Mouse (Mus musculus) left cerebral cortex, adult 8-10 months (tissue): ENCODE data around the gene Dnaaf1. TPM values are rescaled to one million over a fixed set of nuclear protein-coding genes. Genes with fewer than 3 reads are reported as not detected.

Source experiments
- DNase-seq, 2 experiments: peaks; one replicate each; pipeline ENCODE4 v3.0.0; 2022; ENCODE audit warnings: low spot score in 2 of 2
- total RNA-seq, 4 experiments: library from RNA; stranded (reverse); gene quantifications; 2 replicates each; pipeline ENCODE4 v1.2.4; 2022

Dnaaf1 gene
- total RNA-seq, 4 experiments from 2014 or later, result 0.33 to 0.59 (median 0.44) TPM; not detected in 1

DNA sequence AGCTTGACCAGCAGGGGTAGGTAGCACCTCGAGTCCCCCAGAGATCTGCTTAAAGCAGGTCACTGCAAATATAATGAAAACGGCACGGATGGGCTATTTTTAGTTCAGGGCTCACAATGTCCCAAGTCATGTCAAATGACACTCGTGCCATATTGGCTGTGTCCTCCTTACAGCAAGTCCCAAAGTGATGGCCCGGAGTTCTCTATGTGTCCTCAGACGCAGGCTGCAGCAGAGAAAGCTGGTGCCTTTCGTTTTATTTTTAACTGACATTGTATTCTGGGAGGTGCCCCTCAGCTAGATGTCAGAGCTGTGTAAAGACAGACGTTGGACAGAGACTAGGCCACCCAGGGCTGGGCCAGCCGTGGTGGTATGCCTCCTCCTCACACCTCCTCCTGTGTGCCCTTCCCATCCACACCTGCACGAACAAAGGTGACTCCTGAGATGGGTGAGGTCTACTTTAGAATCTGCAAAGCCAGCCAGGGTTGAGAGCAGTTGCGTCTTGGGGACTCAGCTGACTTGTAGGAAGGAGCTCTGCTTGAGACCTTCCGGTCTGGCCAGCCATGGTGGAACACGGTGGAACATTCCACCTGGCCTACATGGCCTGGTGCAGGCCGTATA is 45.9 kb downstream of the Dnaaf1 start:
- no peak for DNase-seq

- no peak for DNase-seq
Measured at GRCm38 (mm10) chr8:119622555-119622954, 47.5 kb downstream of the Dnaaf1 start.

DNA sequence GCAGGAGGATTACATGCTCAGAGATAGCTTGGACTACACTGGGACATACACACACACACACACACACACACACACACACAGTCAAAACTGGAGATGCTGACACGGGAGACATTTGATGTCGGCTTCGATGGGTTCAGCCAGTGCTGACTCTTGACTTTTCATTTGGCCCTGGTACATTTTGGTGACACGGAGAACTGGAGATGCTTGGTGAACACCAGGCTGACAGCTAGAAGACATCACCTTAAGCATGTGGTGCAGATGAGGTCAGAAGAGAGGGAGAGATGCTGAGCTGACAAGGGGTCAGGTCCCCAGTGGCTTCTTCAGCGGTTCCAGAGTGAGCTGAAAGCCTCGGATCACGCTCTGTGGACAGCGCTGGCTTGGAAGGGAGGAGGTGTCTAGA is 48.0 kb downstream of the Dnaaf1 start:
- DNase-seq, result no peak

- no peak for DNase-seq
Measured at GRCm38 (mm10) chr8:119623744-119624143, 48.7 kb downstream of the Dnaaf1 start.

- no peak for DNase-seq
Measured at GRCm38 (mm10) chr8:119624916-119625315, 49.9 kb downstream of the Dnaaf1 start.

DNA sequence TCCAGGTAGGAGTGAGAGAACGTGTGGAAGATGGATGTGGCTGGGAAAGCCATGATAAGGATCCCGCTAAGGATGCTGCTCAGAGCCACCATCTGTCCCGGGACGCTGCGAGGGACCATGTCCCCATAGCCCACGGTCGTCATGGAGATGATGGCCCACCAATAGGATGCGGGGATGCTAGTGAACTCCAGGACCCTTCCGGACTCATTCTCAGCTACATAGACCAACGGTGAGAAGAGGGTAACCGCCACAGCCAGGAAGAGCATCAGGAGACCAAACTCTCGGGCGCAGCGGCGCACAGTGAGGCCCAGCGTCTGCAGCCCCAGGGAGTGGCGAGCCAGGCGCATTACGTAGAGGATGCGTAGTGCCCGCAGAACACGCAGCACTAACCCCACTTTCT is 50.8 kb downstream of the Dnaaf1 start:
- DNase-seq, result no peak

DNA sequence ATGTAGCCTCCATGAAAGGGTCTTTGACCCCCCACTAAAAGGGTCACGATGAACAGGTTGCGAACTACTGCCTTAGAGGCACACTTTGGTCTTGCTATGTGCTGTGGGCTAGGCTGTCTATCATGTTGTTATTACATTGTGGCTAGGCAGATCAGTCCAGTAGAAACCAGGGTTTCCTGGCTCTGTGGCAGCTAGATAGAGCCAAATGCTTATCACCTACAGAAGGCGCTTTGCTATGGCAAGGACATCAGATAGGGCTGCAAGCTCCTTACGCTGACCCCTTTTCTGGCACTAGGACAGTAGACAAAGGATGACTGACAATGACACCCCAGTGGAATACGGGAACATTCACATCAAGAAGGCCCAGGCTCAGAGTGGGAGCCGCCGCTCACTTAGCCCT is 52.2 kb downstream of the Dnaaf1 start:
- DNase-seq, result no peak

GRCm38 (mm10) chr8:119627613-119628359 is 52.8 kb downstream of the Dnaaf1 start:
- no peak for DNase-seq

DNA sequence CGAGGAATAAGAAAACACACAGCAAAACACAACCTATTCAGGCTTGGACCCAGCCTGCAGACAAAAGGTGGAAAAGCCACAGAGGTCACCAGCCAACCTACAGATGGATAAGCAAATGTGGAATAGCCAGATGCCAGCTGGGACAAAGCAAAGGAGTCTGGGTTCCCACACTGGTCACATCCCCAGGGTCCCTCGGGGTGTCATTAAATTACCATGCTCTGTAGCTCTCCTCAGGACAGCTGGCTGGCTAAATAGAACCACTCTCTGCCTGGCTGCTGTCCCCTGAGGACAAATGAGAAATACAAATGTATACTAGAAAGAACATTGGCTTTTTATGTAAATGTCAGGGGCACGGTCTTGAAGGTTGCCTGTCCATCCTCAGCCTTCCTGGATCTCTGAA is 55.8 kb downstream of the Dnaaf1 start:
- no peak for DNase-seq

DNA sequence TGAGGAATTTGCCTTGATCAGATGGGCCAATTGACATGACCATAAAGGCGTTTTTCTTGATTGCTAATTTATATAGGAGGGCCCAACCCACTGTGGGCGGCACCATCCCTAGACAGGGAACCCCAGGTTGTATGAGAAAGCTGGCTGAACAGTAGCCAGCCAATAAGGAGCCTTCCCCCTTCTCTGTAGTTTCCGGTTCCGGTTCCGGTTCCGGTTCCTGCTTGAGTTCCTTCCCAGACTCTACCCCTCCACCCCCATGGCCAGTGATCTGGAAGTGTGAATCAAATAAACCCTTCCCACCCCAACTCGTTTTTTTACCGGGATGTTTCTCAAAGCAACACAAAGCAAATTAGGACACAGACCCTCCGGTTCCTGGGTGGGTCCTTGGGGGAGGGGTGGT is 57.2 kb downstream of the Dnaaf1 start:
- no peak for DNase-seq

DNA sequence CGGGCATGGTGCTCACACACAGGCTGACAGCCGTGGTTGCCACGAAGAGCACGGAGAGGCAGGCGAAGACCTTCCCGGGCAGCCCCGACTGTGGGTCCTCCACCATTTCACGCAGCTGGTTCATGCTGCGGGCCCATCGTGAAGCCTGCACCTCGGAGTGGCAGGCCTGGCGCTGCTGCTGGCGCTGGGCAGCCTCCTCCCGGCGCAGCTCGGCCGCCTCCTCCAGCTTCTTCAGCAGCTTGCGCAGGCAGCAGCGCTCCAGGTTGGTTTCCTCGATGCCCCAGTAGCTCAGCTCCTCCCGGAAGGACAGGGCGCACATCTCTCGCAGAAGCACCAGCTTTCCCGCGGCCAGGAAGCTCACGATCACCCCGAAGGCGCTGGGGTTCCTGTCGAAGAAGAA is 57.9 kb downstream of the Dnaaf1 start:
- no peak for DNase-seq

DNA sequence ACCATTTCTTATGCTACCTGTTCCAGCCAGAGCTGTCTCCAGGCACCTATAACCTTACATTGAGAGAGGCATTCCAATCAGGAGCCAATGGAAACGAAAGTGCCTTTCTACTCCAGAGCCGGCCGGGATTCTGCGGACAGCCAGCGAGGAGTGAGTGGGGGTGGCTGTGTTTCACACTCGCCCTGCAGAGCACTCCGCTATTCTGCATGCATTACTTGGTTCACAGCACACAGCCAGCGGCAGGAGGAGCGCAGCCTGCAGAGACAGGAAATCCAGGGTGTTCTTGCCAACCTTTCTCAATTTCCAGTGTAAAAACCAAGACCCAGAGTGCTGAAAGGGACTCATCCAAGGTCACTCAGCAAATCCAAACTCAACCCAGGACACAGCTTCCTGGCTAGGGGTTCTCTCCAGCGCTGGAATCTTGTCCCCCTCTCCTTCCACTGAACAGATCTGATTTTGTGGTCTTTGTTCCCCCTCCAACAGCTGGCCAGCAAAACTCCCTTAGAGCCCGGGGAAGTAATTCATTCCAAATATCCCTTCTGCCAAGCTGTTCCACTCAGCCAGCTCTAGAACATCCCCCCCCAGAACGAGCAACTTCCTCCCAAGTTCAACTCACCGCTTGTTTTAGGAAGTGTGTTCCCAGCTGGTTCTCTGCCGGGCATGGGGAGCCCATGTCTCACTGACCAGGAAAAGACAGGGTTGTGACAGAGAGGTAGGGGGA is 59.7 kb downstream of the Dnaaf1 start:
- no peak for DNase-seq

DNA sequence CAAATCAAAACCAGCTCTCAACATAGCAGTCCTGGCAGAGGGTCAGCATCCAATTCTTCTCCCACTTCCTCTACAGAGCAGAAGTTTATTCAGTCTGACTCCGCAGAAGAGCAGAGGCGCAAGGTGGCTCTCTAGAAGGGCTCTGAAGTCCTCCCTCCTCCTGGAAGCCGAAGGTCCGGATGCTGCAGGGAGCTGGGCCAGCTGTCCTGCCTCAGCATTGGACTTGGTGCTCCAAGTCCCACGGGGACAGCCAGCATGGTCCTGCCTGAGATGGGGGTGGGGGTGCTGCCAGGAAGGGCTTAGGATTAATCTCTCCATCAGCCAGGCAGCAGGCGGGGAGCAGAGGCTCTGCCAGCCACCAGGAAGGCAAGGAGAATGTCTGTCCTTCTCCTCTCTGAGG is 60.3 kb downstream of the Dnaaf1 start, which contains the start of gene Kcng4:
Kcng4 (minus strand) TSS at position 303 of the 400 bp plus-strand sequence.
- no peak for DNase-seq

GRCm38 (mm10) chr8:119635958-119636357 is 60.9 kb downstream of the Dnaaf1 start:
- no peak for DNase-seq

DNA sequence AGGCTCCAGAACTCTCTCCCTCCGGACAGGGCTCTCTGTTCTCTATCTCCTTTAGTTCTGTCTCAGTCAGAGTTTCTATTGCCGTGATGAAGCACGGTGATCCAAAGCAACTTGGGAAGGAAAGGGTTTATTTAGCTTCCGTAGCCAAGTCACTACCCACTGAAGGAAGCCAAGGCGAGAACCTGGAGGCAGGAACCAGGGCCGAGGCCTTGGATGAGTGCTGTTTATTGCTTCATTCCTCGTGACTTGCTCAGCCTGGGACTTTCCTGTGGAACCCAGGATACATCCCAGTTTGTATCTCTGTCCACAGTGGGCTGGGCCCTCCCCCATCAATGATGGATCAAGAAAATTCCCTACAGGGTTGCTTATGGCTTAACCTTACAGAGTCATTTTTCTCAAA is 61.7 kb downstream of the Dnaaf1 start:
- no peak for DNase-seq

GRCm38 (mm10) chr8:119637381-119637780 is 62.3 kb downstream of the Dnaaf1 start:
- no peak for DNase-seq

- DNase-seq, result no peak
Measured at GRCm38 (mm10) chr8:119638261-119638660, 63.2 kb downstream of the Dnaaf1 start.

DNA sequence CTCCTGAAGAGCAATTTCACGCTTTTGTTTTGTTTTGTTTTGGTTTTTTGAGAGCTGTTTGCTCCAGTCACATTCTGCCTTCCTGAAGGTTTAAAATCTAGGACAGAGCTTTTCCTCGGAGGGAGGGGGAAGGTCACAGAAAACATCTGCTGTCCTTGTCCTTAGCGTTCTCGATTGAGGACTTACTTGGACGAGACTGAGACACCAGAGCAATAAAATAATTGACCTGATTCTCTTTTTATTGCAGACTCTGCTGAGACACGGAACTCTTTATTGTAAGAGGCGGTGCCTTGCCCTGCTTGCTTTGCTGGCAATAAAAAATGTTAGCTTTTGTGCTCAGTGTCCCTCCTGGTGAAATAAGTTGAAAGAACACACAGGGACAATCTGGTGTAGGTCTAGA is 64.8 kb downstream of the Dnaaf1 start:
- DNase-seq, result no peak

- no peak for DNase-seq
Measured at GRCm38 (mm10) chr8:119641058-119641457, 66.0 kb downstream of the Dnaaf1 start.

GRCm38 (mm10) chr8:119642960-119643359 is 67.9 kb downstream of the Dnaaf1 start:
- DNase-seq, result no peak

- no peak for DNase-seq
Measured at GRCm38 (mm10) chr8:119644429-119644960, 69.5 kb downstream of the Dnaaf1 start.

GRCm38 (mm10) chr8:119644981-119645597 is 70.1 kb downstream of the Dnaaf1 start:
- no peak for DNase-seq
